Mouse (Mus musculus) urinary bladder, postnatal 14 days (tissue): ENCODE results near the gene Rusc1.
"Not testable (repeated sequence)": the region's sequence is repeated elsewhere in the genome, so short reads cannot be mapped to it uniquely, and the experiment has no call there.

ENCODE experiments used
- DNase-seq: peaks from one replicate; pipeline ENCODE4 v3.0.0; 2021; ENCODE audit warnings: low spot score

Rusc1 gene

DNA sequence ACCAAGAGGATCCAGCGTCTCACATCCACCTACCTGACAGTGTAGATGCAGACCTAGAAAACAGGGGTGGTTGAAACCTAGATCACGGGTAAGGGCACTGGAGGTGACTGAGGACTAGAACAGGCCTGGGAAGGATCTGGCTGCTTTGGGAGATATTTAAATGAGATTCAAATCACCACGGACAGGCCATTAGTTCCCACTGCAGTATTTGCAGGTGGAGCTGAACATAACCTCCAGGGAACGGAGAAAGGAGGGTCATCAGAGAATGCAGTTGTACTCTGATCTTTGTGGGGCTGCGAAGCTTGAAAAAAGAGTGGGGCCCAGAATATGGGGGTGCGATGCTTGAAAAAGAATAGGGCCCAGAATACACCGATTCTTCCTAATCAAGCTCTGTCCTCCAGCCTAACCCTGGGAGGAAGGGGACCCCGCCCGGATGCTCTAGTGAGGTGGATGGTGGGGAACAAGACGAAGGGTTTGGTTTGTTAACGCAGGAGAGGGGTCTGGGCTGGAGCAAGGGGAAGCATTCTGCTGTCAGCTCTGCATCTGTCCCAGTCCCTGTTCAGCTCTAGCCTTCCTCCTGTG lies 511 bp downstream of the Rusc1 start:
- DNase-seq: no peak

DNA sequence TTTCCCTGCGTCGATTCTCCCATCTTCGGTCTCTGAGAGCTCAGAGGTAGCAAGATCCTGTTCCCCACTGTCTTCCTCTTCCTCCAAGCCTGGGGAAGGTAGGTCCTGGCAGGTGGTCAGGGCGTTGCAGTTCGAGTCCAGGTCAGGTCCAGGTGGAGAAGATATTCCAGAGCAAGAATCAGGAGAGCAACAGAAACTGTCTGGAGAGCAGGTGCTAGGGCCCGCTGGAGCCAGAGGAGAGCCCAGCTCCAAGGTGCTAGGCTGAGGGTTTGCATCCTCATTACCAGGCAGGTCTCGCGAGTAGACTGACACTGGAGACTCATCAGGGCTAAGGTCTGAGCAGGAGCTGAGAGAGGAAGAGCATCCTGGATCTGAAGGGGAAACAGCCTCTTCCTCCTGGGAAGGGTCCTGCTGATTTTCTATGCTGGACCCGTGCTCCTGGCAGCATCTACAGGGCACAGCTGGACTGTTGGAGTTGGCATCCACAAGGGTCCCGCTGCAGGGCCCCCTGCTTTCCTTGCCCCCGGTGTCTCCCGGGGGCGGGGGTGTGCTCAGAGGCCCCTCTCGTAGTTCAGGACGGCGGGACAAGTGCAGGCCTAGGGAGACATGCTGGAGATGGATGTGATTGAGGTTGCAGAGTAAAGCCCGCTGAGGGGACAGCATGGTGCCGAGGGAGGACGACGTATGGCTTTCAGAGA lies 1.2 kb downstream of the Rusc1 start:
- no peak for DNase-seq

DNA sequence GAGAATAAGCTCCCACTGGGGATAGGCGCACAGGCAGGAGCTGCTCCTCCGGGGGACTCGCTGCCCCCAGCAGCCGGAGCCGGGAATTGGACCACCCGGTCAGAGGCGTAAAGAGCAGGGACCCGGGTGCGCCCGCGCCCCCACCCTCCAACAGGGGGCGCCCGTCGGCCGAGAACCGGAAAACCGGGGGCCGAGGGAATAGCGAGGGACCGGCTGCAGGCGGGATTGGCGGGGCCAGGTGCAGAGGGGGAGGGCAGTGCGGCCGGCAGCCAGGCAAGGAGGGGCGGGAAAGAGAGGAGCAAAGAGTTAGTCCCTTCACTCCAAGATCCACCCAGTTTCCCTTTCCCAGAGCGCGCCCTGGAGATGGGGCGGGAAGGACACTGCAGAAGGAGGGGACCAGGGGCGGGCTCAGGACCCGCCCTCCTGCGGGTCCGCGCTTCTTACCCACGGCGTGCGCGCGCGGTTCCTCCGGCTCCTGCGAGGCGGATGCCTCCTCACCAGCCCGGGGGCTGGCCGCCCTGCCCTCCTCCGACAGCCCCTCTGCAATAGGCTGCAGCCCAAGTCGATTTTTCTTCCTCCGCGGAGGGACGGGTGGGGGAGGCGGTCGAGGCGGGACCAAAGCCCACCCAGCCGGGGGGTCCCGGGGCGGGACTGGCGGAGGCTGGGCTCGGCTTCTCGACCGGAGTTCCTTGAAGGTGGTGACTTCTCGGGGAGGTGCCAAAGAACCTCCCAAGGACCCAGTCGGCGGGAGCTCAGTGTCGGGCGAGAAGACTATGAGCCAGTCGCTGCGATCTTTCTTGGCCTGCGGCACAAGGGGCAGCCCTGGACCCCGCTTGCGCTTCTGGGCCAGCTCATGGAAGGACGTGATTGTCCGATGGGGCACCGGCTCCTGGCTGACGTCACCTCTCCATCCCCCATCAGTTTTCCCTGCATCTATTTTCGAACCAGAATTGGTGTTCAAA lies 2.1 kb downstream of the Rusc1 start:
- peak; percentile 82 for DNase-seq

DNA sequence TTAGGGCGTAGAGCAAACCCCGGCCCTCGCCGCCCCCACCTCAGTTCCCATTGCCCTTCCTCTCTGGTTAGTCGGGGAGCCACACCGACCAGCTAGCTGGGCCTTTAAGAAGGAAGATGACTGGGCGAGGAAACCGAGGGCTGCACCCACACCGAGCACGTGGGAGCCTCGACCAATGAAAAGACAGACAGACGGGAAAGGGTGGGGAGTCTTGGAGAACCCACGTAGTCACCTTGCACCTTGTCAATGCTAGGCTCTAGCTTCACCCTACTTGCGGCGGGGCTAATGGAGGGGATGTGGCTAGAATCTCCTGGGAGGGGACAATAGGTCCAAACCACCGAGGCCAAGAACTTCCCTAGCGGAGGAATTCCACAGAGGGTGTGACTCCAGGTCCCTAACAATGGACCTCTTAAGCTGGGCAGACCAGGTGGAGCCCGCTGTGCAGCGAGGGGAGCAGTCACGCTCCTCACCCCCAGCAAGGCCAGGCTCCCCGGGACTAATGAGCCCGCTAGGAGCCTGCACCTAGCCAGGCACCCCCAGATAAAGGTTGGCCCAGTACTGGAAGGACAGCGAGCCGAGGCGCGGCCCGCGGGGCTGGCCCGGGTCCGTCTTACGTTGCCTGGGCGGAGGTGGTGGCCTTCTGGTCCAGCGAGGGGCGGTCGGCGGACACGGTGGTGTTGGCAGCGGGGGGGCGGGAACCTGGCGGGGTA lies 3.1 kb downstream of the Rusc1 start:
- DNase-seq: peak; percentile 86

DNA sequence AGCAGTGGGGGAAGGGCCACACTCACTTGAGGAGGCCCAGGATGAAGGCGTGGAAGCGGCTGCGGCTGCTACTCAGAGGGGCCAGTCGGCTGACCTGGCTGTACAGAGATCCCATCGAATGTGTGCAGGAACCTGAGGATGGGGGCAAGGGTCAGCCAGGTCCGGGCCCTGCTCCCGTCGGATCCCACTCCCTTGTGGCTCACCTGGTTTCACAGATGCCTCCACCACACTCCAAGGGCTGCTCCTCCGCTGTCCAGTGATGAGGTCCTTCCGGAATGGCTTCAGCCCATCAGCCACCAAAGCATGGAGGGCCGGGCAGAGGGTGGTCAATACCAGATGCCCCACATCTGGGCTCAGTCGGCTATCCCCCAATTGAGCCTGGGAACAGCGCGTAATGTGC lies 4.1 kb downstream of the Rusc1 start:
- no peak for DNase-seq

DNA sequence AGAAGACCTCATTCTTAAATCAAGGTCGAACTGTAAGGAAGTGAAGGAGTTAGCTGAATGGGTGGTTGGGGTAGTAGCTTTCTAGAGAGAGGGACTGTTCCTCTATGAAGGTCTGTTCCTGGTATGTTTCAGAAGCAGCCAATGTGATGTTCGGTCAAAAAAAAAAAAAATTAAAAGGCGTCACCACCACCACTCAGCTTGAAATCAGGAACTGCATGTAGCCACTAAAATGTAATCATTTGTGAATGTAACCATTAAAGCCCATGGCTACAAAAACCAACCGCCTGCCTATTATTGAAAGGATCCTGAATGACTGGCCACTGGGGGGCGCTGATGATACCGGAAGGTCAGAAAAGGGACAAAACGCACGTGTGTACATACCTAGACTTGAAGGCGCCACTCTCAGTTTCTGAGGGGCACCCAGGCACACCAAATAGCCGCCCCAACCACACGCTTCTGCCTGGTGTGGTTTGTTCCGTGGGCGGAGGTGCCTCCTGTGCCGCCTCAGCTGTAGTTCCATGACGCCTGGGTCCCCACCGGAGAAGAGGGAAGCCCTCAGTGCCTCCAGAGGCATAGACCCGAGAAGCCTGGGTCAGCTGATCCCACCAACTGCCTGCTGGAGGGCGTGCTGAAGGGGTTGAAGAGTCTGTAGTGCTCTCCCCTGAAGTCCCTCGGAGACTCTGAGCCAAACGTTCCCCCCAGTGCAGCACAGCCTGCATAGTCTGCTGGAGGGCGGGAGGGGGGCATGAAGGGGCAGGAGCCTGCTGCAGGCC lies 5.6 kb downstream of the Rusc1 start:
- peak; percentile 90 for DNase-seq

DNA sequence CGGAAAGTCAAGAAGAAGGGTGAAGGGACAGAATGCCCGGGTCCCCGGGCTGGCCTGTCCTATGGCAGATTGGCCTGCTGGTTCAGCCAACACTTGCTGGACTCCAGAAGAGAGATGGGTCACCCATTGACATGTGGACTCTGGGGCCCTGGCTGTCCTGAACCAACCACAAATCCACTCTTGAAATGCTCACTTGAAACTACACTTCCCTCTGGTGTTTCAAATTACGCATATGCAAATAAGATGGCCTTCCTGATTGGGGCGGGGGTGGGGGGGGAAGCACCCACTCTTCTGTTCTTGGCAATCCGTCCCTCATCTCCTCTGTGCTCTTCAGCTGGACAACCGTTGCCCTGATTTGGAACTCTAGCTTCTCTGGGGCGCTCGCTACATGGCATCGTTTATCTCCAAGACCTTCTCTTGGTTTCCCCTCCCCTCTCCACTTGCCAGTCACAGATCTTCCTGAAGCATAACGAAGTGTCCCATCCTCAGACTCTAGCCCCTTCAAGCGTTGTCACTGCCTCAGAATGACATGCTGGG lies 8.4 kb downstream of the Rusc1 start:
- DNase-seq: no peak

DNA sequence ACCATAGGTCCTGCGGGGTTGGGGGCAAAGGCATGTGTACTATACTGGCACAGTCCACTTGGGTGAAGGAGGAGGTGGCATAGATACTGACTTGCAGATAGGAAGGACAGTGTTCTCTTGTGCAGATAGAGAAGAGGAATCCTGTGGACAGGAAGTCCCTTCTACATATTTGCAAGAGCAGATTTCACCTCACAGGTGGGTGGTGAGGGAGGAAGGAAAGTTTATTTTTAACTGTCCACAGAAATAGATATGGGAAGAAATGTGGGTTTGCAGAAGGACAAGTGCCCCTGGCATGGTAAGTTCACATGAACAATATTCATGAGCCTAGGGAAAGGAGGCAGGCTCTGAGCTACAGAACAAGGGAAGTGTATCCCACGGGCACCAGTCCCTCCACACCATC lies 9.0 kb downstream of the Rusc1 start:
- no peak for DNase-seq

DNA sequence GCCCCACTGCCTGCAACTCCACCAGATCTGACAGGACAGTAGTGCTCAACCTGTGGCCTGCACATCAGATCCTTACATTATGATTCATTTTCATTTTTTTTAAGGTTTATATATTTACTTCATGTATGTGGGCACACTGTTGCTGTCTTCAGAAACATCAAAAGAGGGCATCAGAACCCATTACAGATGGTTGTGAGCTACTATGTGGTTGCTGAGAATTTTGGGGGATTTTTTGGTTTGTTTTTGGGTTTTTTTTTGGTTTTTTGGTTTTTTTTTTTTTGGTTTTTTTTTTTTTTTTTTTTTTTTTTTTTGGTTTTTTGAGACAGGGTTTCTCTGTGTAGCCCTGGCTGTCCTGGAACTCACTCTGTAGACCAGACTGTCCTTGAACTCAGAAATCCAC lies 10.8 kb downstream of the Rusc1 start:
- not testable (repeated sequence) for DNase-seq

DNA sequence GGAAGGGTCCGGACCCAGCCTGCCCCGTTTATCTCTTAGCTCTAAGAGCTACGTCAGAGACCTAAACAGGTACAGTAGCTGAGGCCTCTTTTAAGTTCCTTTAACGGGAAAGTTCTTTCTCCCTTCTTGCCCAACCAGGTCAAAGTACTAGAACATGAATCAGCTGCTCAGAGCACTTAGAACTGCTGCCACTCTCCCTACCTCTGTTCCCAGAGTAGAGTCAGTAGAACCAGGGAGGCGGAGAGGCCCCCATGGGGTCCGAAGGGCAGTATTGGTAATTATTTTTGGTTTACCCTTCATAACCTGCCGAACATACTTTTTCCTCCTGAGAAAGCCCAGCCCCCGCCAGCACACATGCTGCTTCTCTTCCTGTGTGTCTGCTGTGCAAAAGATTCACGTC lies 15.7 kb downstream of the Rusc1 start:
- no peak for DNase-seq

DNA sequence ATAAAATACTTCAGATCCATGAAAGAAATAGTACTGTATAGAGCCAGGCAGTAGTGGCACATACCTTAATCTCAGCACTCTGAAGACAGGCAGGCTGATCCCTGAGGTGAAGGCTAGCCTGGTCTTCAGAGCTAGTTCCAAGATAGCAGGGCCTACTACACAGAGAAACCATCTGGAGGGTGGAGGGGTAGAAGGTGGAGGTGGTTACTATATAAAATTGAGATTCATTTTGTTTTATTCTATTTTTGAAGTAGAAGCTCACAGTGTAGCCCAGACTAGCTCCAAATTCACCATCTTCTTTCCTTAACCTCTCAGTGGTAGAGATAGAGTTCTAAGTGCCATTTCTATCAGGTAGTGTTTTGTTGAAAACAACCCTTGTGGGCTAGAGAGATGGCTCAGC lies 25.8 kb downstream of the Rusc1 start:
- DNase-seq: no peak

DNA sequence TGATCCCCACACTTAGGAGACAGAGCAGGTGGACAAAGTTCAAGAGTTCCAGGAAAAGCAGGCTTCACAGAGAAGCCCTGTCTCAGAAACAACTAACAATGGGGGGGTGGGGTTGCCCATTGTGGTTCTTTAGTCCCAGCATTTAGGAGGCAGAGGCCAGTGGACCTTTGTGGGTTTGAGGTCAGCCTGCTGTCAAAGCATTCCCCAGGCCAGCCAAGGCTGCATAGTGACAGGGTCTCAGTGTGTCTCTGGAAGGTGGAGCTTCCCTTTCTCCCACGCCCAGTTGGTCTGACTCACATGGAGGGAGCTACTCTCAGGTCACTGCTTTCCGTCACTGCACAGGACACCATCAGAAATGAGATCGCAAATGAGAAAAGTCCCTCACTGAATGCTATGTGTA lies 31.4 kb downstream of the Rusc1 start:
- DNase-seq: no peak

DNA sequence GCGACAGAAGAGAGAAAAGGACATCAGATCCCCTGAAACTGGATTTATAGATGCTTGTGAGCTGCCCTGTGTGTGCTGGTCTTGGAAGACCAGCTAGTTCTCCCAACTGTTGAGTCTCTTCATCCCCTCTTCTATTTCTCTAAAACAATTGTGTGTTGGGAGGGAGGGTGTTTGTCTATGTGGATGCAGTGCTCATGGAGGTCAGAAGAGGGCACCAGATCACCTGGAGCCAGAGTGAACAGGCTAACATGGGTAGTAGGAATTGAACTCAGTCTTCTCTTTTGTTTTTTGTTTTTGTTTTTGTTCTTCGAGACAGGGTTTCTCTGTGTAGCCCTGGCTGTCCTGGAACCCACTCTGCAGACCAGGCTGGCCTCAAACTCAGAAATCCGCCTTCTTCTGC lies 34.3 kb downstream of the Rusc1 start:
- DNase-seq: peak; percentile 18

DNA sequence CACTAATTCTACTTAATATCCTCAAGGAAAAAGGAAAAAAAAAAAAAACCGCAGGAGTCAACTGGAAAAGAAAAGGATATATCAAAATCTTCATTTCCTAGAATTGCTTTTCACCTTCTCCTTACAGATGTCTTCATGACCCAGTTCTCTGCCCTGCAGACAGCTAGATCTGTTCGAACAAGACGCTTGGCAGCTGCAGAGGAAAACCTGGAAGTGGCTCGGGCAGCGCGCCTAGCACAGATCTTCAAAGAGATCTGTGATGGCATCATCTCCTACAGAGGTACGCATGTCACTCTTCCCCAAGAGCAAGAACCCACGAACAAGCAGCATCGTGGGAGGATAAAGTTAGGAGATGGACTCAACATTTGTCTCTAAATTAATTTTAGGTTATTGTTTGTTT lies 34.8 kb downstream of the Rusc1 start:
- DNase-seq: no peak

DNA sequence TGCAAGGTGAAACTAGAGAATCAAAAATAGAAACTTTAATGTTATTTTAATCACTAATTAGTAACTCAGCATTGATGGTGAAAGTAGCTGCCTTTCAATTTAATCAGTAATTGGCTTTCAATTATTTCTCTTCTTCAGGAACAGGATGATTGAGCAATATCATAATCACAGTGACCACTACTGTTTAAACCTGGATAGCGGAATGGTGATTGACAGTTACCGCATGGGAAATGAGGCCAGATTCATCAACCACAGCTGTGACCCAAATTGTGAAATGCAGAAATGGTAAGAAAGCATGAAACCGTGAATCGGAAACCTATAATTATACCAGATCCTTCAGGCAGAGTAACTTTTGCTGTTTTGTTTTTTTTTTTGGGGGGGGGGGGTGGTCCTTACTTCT lies 49.8 kb downstream of the Rusc1 start:
- no peak for DNase-seq
